Mouse (Mus musculus) embryo, embryonic 11 days (tissue): ENCODE data around the gene Dnajb2.

Experiments
- DNase-seq: peaks from one replicate; pipeline ENCODE4 v3.0.0-alpha.2; 2015

Gene Dnajb2

GRCm38 (mm10) chr1:75252308-75252707, 16.1 kb downstream of the Dnajb2 start:
- no peak for DNase-seq

GRCm38 (mm10) chr1:75253029-75253428, 16.8 kb downstream of the Dnajb2 start:
- DNase-seq, result no peak

- peak; percentile 76 for DNase-seq
These were observed 17.8 kb downstream of the Dnajb2 start for GRCm38 (mm10) chr1:75253849-75254624.

GRCm38 (mm10) chr1:75254625-75255013, 18.4 kb downstream of the Dnajb2 start:
- no peak for DNase-seq

- DNase-seq, result no peak
These were observed 19.4 kb downstream of the Dnajb2 start for GRCm38 (mm10) chr1:75255516-75256046.

- DNase-seq, result no peak
These were observed 25.1 kb downstream of the Dnajb2 start for GRCm38 (mm10) chr1:75261278-75261677.

GRCm38 (mm10) chr1:75262969-75263951, 27.1 kb downstream of the Dnajb2 start:
- DNase-seq, result peak; percentile 89

- DNase-seq, result peak; percentile 45
These were observed 28.1 kb downstream of the Dnajb2 start, which contains the start of gene Ptprn for GRCm38 (mm10) chr1:75264091-75264880. Gene Ptprn, minus strand, starts transcription at chr1:75264502.

- DNase-seq, result peak; percentile 83
These were observed 41.3 kb downstream of the Dnajb2 start for GRCm38 (mm10) chr1:75277195-75278188.

- DNase-seq, result no peak
These were observed 42.0 kb downstream of the Dnajb2 start, which contains the start of gene Resp18 for GRCm38 (mm10) chr1:75278228-75278627. Gene Resp18, minus strand, starts transcription at chr1:75278415.

GRCm38 (mm10) chr1:75283017-75283416, 46.8 kb downstream of the Dnajb2 start:
- no peak for DNase-seq

GRCm38 (mm10) chr1:75284911-75285310, 48.7 kb downstream of the Dnajb2 start:
- no peak for DNase-seq

- DNase-seq, result peak; percentile 78
These were observed 53.2 kb downstream of the Dnajb2 start for GRCm38 (mm10) chr1:75289376-75289775.

GRCm38 (mm10) chr1:75289888-75290431, 53.8 kb downstream of the Dnajb2 start:
- DNase-seq, result no peak

GRCm38 (mm10) chr1:75290582-75290981, 54.4 kb downstream of the Dnajb2 start:
- peak; percentile 55 for DNase-seq

- DNase-seq, result no peak
These were observed 55.1 kb downstream of the Dnajb2 start for GRCm38 (mm10) chr1:75291321-75291720.

- no peak for DNase-seq
These were observed 56.5 kb downstream of the Dnajb2 start for GRCm38 (mm10) chr1:75292476-75293330.

- DNase-seq, result no peak
These were observed 57.1 kb downstream of the Dnajb2 start for GRCm38 (mm10) chr1:75293331-75293701.

- DNase-seq, result no peak
These were observed 58.1 kb downstream of the Dnajb2 start for GRCm38 (mm10) chr1:75294294-75294693.
